Mouse (Mus musculus) skeletal muscle tissue, adult 2 months (tissue): ENCODE results near the gene Zfp384.
A peak's percentile ranks its signal among the peaks of the same experiment; 100 is the strongest.
"Not testable (repeated sequence)": the region's sequence is repeated elsewhere in the genome, so short reads cannot be mapped to it uniquely, and the experiment has no call there.

ENCODE experiments used
- DNase-seq: peaks from one replicate; pipeline ENCODE4 v3.0.0-alpha.2; 2012; ENCODE audit warnings: low read depth, low spot score

Zfp384 gene

GRCm38 (mm10) chr6:125009181-125010073, 482 bp downstream of the Zfp384 start:
- DNase-seq: peak; percentile 83

DNA sequence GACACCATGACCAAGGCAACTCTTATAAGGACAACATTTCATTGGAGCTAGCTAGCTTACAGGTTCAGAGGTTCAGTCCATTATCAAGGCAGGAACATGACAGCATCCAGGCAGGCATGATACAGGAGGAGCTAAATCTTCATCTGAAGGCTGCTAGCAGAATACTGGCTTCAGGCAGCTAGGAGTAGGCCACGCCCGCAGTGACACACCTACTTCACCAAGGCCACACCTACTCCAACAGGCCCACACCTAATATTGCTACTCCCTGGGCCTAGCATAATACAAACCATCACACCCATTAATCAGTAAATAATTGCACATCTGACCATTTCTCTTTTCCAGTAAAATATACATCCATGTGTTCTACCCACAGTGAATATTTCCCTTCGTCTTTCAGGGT, 8.7 kb downstream of the Zfp384 start:
- no peak for DNase-seq

DNA sequence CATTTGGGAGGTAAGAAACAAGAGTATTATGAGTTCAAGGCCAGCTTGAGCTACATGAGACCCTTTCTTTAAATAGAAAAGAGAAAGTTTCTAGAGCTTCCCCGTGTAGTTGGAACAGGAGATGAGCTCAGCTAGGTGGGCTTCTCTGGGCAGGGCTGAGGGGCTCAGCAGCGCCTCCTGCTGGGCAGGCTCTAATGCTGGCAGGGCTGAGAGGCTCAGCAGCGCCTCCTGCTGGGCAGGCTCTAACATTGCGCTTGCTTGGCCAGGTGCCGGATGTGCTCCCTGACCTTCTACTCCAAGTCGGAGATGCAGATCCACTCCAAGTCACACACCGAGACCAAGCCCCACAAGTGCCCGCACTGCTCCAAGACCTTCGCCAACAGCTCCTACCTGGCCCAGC, 21.6 kb downstream of the Zfp384 start:
- not testable (repeated sequence) for DNase-seq

DNA sequence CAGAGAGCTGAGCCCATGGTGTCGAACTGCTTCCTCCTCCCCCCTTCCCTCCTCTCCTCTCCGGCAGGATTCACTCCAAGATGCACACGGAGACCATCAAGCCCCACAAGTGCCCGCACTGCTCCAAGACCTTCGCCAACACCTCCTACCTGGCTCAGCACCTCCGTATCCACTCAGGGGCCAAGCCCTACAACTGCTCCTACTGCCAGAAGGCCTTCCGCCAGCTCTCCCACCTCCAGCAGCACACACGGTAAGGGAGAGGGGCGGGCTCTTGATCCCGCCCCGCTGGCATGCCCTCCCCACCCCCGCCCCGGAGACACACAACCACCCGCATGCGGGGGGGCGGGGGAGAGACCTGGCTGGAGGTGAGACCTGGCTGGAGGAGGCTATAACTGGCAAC, 22.7 kb downstream of the Zfp384 start:
- no peak for DNase-seq

DNA sequence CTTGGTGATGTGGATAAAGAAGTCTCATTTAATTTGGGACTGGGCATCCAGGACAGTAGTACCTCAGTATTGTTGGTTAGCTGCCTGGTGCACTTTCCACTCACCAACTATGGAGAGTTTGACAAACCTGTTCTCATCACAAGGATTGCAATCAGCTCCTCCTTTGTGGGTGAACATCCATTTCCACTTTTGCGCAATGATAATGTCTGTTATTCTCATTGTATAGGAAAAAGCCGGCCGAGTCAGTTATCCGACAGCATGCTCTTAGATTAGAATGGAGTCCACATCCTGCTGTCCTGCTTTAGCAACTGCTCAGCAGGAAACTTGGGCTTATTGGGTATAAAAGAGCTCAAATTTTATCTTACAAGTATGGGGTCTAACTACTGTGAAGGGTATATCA, 29.7 kb downstream of the Zfp384 start:
- DNase-seq: no peak

DNA sequence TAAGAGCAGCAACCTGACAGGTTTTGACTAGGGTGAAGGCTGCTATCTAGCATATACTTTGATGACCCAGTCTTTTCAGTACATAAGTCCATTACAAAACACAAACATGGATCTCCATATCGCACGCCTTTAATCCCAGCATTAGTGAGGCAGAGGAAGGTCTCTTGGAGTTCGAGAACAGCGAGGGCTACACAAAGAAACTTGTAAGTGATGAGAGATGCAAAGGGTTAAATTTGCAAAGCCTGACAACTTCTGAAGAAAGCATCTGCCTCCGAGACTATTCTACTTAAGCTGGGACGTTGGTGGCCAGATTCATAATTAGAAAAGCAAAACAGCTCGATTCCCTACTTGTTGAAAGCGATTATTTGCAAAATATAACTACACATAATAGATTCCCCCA, 30.2 kb downstream of the Zfp384 start:
- DNase-seq: no peak

GRCm38 (mm10) chr6:125039533-125040153, 30.7 kb downstream of the Zfp384 start, which contains the start of gene Ing4:
Gene Ing4 (plus strand): TSS chr6:125039760.
- DNase-seq: peak; percentile 98

DNA sequence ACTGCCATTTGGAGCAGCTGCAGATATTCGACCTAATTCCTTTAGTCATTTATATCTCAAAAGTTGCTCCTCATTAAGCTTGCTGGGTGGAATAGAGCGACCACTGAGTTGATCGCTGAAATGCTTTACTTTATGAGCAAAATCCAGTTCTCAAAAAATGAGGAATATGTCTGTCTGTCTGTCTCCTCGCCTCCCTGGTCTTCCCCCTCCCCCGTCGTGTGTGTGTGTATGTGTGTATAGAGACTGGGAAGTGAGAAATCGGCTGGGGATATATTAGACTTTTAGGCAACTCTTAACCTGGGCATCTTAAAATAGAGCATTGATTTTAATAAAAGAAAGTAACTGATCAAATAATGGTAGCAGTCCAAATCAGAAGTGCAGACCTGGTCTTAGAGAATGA, 31.3 kb downstream of the Zfp384 start:
- no peak for DNase-seq

DNA sequence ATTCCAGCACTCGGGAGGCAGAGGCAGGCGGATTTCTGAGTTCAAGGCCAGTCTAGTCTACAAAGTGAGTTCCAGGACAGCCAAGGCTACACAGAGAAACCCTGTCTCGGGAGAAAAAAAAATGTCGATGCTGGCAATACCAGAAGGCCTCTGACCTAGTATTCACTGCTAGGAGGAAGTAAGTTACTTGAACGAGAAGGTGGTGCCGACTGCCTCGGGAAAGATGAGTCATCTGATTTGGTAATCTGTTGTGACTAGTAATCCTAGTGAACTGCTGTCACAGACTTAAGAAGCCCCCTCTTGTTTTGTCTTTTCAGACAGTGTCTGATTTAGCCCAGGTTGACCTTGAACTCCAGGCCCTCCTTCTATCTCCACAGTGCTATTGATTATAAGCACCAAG, 32.1 kb downstream of the Zfp384 start:
- DNase-seq: no peak

DNA sequence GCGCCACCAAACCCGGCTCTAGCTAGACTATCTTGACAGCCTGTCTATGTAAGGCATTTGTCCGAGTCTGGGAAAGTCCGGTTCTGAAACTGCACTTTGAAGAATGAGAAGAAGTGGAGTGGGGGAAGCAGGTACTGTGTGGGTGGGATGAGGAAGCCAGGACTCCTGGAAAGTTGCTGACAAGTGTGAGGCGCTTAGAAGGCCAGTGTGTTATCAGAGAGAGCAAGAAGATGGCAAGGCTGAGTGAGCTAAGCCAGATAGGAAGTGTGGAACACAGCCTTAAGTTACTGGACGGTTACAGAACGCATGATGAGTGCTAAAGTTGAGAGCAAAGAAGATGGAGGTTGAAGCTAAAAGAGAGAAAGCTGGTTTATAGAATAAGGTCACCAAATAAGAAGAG, 33.1 kb downstream of the Zfp384 start:
- DNase-seq: no peak

- DNase-seq: peak; percentile 82
These were observed 37.7 kb downstream of the Zfp384 start for GRCm38 (mm10) chr6:125046691-125047090.

GRCm38 (mm10) chr6:125049678-125050077, 40.7 kb downstream of the Zfp384 start, which contains the start of gene Acrbp:
Gene Acrbp (plus strand): TSS chr6:125049689.
- no peak for DNase-seq

- DNase-seq: no peak
These were observed 42.3 kb downstream of the Zfp384 start for GRCm38 (mm10) chr6:125051237-125051636.

GRCm38 (mm10) chr6:125061493-125061892, 52.5 kb downstream of the Zfp384 start:
- no peak for DNase-seq

DNA sequence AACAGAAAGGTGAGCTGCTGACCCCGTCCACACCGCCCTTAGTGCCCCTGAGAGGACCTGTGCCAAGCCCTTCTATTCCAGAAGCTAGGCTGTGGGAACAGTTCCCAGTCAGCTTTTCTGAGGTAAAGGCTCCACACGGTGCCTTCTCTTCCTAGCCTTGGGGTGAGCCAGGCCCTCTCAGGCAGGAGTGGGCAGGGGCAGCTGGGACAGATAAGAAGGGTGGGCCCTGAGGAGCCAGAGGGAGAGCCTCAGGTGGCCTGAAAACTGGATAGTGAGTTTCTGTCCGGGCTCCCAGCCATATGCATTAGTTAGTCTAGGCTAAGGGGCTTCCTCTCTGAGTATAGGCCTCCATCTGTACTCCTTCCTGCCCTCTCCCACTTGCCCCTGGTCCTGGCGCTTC, 53.6 kb downstream of the Zfp384 start:
- DNase-seq: no peak

GRCm38 (mm10) chr6:125063906-125064305, 55.0 kb downstream of the Zfp384 start:
- no peak for DNase-seq

DNA sequence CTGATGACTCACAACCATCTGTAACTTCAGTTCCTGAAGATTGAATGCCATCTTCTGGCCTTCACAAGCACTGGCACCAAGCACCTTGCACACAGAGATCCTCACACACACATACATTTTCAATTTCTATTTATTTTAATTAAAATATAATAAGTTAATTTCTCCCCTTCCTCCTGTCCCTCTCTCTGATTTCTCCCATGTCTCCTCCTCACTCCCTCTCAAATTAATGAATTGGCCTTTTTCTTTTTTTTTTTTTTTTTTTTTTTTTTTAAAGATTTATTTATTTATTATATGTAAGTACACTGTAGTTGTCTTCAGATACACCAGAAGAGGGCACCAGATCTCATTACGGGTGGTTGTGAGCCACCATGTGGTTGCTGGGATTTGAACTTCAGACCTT, 56.3 kb downstream of the Zfp384 start:
- not testable (repeated sequence) for DNase-seq

DNA sequence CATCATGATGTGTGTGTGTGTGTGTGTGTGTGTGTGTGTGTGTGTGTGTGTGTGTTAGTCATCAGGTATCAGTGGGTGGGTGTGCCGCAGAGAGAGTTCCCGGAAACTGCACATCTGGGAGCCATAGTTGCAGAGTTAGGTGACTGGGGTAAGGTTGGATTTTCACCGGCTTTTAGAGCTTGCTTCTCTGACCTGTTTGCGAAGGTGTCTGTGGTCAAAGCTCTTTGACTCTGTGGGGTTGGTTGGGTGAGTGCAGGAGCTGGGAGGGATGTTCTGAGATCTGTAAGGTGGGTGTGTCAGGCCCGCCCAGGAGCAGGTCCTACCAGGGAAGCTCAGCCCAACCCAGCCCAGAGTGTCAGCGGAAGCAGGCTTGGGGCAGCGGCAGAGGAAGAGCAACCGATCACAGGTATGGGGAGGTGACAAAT, 58.6 kb downstream of the Zfp384 start, which contains the start of gene Lpar5:
Gene Lpar5, plus strand, starts transcription at position 350 of the 425 bp plus-strand sequence.
- no peak for DNase-seq

- DNase-seq: no peak
These were observed 62.4 kb downstream of the Zfp384 start for GRCm38 (mm10) chr6:125071170-125071895.

DNA sequence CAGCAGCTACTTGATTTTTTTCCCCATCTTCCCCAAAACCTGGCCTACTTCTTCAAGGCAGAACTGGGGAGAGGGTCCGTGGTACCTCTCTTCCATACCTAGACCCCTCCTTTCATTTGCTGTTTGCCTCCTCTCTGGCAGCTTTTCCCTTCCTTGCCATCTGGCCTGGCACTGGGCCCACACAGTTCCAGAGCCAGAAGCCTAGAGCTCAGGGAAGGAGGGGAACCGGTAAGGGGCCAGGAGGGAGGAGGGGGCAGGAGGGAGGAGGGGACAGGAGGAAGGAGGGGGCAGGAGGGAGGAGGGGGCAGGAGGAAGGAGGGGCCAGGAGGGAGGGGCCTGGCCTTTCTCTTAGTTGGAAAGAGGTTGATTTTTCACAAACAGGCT, 62.9 kb downstream of the Zfp384 start:
- no peak for DNase-seq

DNA sequence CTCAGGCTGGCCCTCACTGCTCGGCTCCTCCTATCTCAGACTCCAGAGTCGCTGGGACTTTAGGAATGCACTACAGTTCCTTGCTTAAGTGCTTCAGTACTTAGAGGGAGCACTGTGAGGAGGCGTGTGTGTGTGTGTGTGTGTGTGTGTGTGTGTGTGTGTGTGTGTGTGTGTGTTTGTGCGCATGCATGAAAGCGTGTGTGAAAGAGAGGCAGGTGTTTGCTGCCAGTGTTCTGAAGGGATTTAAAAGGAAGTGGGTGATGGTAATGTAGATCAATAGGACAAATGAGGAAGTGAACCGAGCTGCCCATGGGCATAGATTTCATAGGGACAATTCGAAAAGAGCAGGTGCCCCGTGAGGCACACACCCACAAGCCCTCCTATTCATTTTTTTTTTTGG, 64.9 kb downstream of the Zfp384 start:
- no peak for DNase-seq

- DNase-seq: no peak
These were observed 72.4 kb downstream of the Zfp384 start for GRCm38 (mm10) chr6:125081394-125081793.
